Mouse (Mus musculus) heart, embryonic 15.5 days (tissue): ENCODE data around the gene Tuba8. TPM values are rescaled to one million over a fixed set of nuclear protein-coding genes. Genes with fewer than 3 reads are reported as not detected.

Experiments
- ATAC-seq: fragments of 200-750 bp; cut with Nextera tagmentation; replicated peaks from 2 replicates; pipeline ENCODE4 v1.8.0; 2017; ENCODE audit warnings: low read depth, moderate TSS enrichment; ENCODE audit not compliant: insufficient number of reproducible peaks, insufficient read depth, low FRiP score
- H3K27ac ChIP-seq: fragments of 300-500 bp; sonication (generic); 2 replicates; pipeline ENCODE4 v1.5.1; 2015; ENCODE audit warnings: mild to moderate bottlenecking, inconsistent platforms
- H3K27me3 ChIP-seq: fragments of 300-500 bp; sonication (generic); 2 replicates; pipeline ENCODE4 v1.6.1; 2015; ENCODE audit warnings: inconsistent platforms
- H3K36me3 ChIP-seq: fragments of 300-500 bp; sonication (generic); 2 replicates; pipeline ENCODE4 v1.6.1; 2015; ENCODE audit warnings: mild to moderate bottlenecking, inconsistent platforms
- H3K4me1 ChIP-seq: fragments of 300-500 bp; sonication (generic); replicated peaks from 2 replicates; pipeline ENCODE4 v1.6.1; 2015; ENCODE audit warnings: inconsistent platforms
- H3K4me2 ChIP-seq: fragments of 300-500 bp; sonication (generic); 2 replicates; pipeline ENCODE4 v1.6.1; 2015; ENCODE audit warnings: inconsistent platforms, mild to moderate bottlenecking, moderate library complexity
- H3K4me3 ChIP-seq: fragments of 300-500 bp; sonication (generic); 2 replicates; pipeline ENCODE4 v1.5.1; 2015; ENCODE audit warnings: mild to moderate bottlenecking, inconsistent platforms
- H3K9ac ChIP-seq: fragments of 300-500 bp; sonication (generic); 2 replicates; pipeline ENCODE4 v1.6.1; 2015; ENCODE audit warnings: mild to moderate bottlenecking, inconsistent platforms
- H3K9me3 ChIP-seq: fragments of 300-500 bp; sonication (generic); replicated peaks from 2 replicates; pipeline ENCODE4 v1.6.1; 2016; ENCODE audit warnings: inconsistent platforms
- WGBS: fragments of 180-500 bp; shearing (Covaris S2); methylation state at CpG from one replicate; pipeline ENCODE4 v1.1.7; 2015; ENCODE audit warnings: mixed read lengths; 5-methylcytosine and 5-hydroxymethylcytosine counted together
- polyA plus RNA-seq: library from polyadenylated mRNA; unstranded; fragments of >200 nt; fragmentation: Nextera tagmentation; extraction: Ambion mirVana; gene quantifications from 2 replicates; pipeline ENCODE4 v1.2.1, GENCODE M21; 2015

The Tuba8 gene
- 0.58 and 1.7 TPM in 2 replicates for polyA plus RNA-seq

GRCm38 (mm10) chr6:121210149-121210925 is at the start of gene Tuba8:
Gene Tuba8, plus strand, starts transcription at chr6:121210696.
- ATAC-seq = peak; percentile 71
- peak within 1 kb of the TSS; percentile 51 for H3K4me3 ChIP-seq
- peaks cover 20% of the 10 kb centered on the region for H3K4me1 ChIP-seq
- 5% methylated on average over 30 of the region's 30 CpGs for WGBS
- peaks cover 24% of the 10 kb centered on the region for H3K27me3 ChIP-seq
- H3K9ac ChIP-seq = peak within 1 kb of the TSS; percentile 51
- H3K9me3 ChIP-seq = no peaks in the 10 kb centered on the region
- no peaks in the 10 kb centered on the region for H3K36me3 ChIP-seq
- H3K27ac ChIP-seq = no peak within 1 kb of the TSS
- H3K4me2 ChIP-seq = peak within 1 kb of the TSS; percentile 88

GRCm38 (mm10) chr6:121162616-121163015 is 47.9 kb upstream of the Tuba8 start:
- H3K4me1 ChIP-seq = peaks cover 20% of the 10 kb centered on the region
- H3K36me3 ChIP-seq = no peaks in the 10 kb centered on the region
- H3K9ac ChIP-seq = no peak overlapping the region
- H3K27me3 ChIP-seq = no peaks in the 10 kb centered on the region
- 88% methylated on average over 12 of the region's 12 CpGs for WGBS
- no peak overlapping the region for H3K4me3 ChIP-seq
- ATAC-seq = no peak
- no peak overlapping the region for H3K4me2 ChIP-seq
- no peaks in the 10 kb centered on the region for H3K9me3 ChIP-seq
- no peak overlapping the region for H3K27ac ChIP-seq

- Histone ChIP-seq H3K4me3 (no peak overlapping the region), H3K27me3 (no peaks in the 10 kb centered on the region), H3K27ac (no peak overlapping the region), H3K9ac (no peak overlapping the region), H3K9me3 (no peaks in the 10 kb centered on the region), H3K36me3 (no peaks in the 10 kb centered on the region), H3K4me2 (no peak overlapping the region), H3K4me1 (peaks cover 19% of the 10 kb centered on the region)
- WGBS = 30% methylated on average over 10 of the region's 10 CpGs
- no peak; the same call in 1 of the 2 replicates for ATAC-seq
Observed at GRCm38 (mm10) chr6:121166098-121166552, 44.4 kb upstream of the Tuba8 start.

GRCm38 (mm10) chr6:121167381-121167975 is 43.0 kb upstream of the Tuba8 start:
- Histone ChIP-seq H3K27me3 (no peaks in the 10 kb centered on the region), H3K4me1 (peaks cover 26% of the 10 kb centered on the region), H3K9ac (no peak overlapping the region), H3K4me2 (no peak overlapping the region), H3K9me3 (no peaks in the 10 kb centered on the region), H3K36me3 (no peaks in the 10 kb centered on the region), H3K27ac (no peak overlapping the region), H3K4me3 (no peak overlapping the region)
- no peak for ATAC-seq
- WGBS = 74% methylated on average over 7 of the region's 7 CpGs

- Histone ChIP-seq H3K27me3 (no peaks in the 10 kb centered on the region), H3K36me3 (no peaks in the 10 kb centered on the region), H3K27ac (peak overlapping the region; percentile 70), H3K4me3 (no peak overlapping the region), H3K9ac (no peak overlapping the region), H3K4me1 (peaks cover 35% of the 10 kb centered on the region), H3K4me2 (no peak overlapping the region), H3K9me3 (no peaks in the 10 kb centered on the region)
- WGBS = 26% methylated on average over 6 of the region's 6 CpGs
- peak; percentile 50 for ATAC-seq
Observed at GRCm38 (mm10) chr6:121171102-121171501, 39.4 kb upstream of the Tuba8 start.

- peak; percentile 79 for ATAC-seq
Observed at GRCm38 (mm10) chr6:121173471-121173870, 37.0 kb upstream of the Tuba8 start.

GRCm38 (mm10) chr6:121174761-121175160 is 35.7 kb upstream of the Tuba8 start:
- Histone ChIP-seq H3K36me3 (no peaks in the 10 kb centered on the region), H3K4me3 (no peak overlapping the region), H3K9me3 (no peaks in the 10 kb centered on the region), H3K4me1 (peaks cover 40% of the 10 kb centered on the region), H3K27ac (no peak overlapping the region), H3K4me2 (no peak overlapping the region), H3K27me3 (no peaks in the 10 kb centered on the region), H3K9ac (no peak overlapping the region)
- no peak for ATAC-seq
- 94% methylated on average over 6 of the region's 6 CpGs for WGBS

More at GRCm38 (mm10) chr6:121173471-121173870, 37.0 kb upstream of the Tuba8 start:
- no peaks in the 10 kb centered on the region for H3K36me3 ChIP-seq
- H3K27ac ChIP-seq = peak overlapping the region; percentile 79
- peak overlapping the region; percentile 32 for H3K4me2 ChIP-seq
- peak overlapping the region; percentile 25; the same call in 1 of the 2 replicates for H3K9ac ChIP-seq
- H3K9me3 ChIP-seq = no peaks in the 10 kb centered on the region
- H3K4me3 ChIP-seq = no peak overlapping the region
- WGBS = 19% methylated on average over 5 of the region's 5 CpGs
- peaks cover 37% of the 10 kb centered on the region for H3K4me1 ChIP-seq
- H3K27me3 ChIP-seq = no peaks in the 10 kb centered on the region

GRCm38 (mm10) chr6:121176011-121176730 is 34.3 kb upstream of the Tuba8 start:
- H3K27me3 ChIP-seq = no peaks in the 10 kb centered on the region
- WGBS = 45% methylated on average over 14 of the region's 14 CpGs
- H3K27ac ChIP-seq = no peak overlapping the region
- H3K36me3 ChIP-seq = no peaks in the 10 kb centered on the region
- no peak overlapping the region for H3K9ac ChIP-seq
- no peaks in the 10 kb centered on the region for H3K9me3 ChIP-seq
- H3K4me3 ChIP-seq = no peak overlapping the region
- ATAC-seq = no peak
- peaks cover 29% of the 10 kb centered on the region for H3K4me1 ChIP-seq
- no peak overlapping the region for H3K4me2 ChIP-seq

- 63% methylated on average over 4 of the region's 4 CpGs for WGBS
- Histone ChIP-seq H3K4me3 (no peak overlapping the region), H3K27me3 (no peaks in the 10 kb centered on the region), H3K9ac (no peak overlapping the region), H3K36me3 (no peaks in the 10 kb centered on the region), H3K27ac (no peak overlapping the region), H3K4me2 (no peak overlapping the region), H3K4me1 (peaks cover 24% of the 10 kb centered on the region), H3K9me3 (no peaks in the 10 kb centered on the region)
- ATAC-seq = no peak
Observed at GRCm38 (mm10) chr6:121176731-121177098, 33.8 kb upstream of the Tuba8 start.

- peaks cover 23% of the 10 kb centered on the region for H3K4me1 ChIP-seq
- no peaks in the 10 kb centered on the region for H3K27me3 ChIP-seq
- no peak overlapping the region for H3K27ac ChIP-seq
- no peaks in the 10 kb centered on the region for H3K9me3 ChIP-seq
- no peaks in the 10 kb centered on the region for H3K36me3 ChIP-seq
- H3K4me3 ChIP-seq = no peak overlapping the region
- 85% methylated on average over 7 of the region's 7 CpGs for WGBS
- no peak for ATAC-seq
- no peak overlapping the region for H3K4me2 ChIP-seq
- H3K9ac ChIP-seq = no peak overlapping the region
Observed at GRCm38 (mm10) chr6:121177118-121177708, 33.3 kb upstream of the Tuba8 start.
